Mouse (Mus musculus): Measurements from ENCODE around the gene Gse1.

GRCm38 (mm10) chr8:120566681-120567080 is 338.4 kb downstream of the Gse1 start:
- TF ChIP-seq EP300 (IDR thresholded peaks at IDR 0.05; ENCODE audit: insufficient read depth, low read depth, low read length) (no peak), CTCF (IDR thresholded peaks at IDR 0.05) (no peak), POLR2A (IDR thresholded peaks at IDR 0.05; ENCODE audit: insufficient read depth, low read depth, low read length) (no peak)

Data from heart, adult 2 months (tissue).